Mouse (Mus musculus) ES-CJ7 (cell line): ENCODE results near the gene Hacl1.

Experiments
- DNase-seq: peaks from one replicate; pipeline ENCODE4 v3.0.0; 2011; ENCODE audit warnings: low read depth, low spot score

Gene Hacl1

DNA sequence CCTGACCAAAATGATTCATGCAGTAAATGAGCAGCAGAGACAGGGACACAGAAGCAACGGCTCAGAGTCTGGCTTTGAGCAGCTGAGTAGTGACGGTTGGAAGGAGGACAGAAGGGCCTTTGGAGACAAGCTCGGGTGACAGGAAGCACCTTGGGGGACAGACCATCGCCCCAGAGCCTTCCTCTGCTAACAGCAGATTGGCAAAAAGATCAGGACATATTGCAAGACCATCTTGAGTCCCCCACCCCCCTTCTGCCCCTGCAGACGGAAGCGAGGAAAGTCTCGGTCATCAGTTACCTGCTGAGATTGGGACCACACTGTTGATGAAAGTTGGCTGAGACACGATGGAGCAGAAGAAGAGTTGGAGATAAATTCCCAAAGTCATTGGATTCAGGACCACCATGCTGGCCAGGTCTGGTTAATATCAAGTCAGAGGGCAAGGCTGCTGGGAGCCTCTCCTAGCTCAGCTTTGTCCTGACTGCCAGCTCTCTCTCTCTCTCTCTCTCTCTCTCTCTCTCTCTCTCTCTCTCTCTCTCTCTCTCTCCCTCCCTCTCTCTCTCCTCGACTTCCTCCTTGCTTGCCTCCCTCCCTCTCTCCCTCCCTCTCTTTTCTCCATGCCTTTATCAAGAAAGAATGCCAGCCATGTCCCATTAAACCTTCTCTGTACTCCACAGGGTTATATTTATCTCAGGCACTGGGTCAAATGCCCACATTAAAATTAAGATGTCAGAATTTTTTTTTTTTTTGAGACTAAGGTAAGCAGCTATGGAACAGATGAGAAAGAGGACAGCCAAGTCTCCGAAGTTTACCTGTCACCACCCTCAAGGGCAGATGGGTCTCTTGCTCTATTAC, 64.0 kb downstream of the Hacl1 start:
- no peak for DNase-seq

DNA sequence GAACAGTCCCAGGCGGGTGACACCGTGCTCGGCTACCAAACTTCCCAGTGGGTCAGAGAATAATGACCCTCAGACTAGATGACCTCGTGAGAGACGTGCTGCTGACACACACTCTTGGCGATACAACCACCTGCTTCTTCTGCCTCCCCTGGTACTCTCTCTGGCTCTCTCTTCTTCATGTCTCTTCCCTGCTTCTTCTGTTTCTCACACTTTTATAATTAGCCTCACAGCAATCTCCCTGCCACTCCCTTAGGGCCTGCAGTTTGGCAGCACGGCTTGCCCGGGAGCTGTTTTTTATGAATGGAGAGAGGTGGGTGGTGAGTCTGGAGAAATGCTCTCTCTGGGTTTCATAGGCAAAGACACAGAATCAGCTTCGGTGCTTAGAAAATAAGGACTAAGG, 65.2 kb downstream of the Hacl1 start:
- no peak for DNase-seq

DNA sequence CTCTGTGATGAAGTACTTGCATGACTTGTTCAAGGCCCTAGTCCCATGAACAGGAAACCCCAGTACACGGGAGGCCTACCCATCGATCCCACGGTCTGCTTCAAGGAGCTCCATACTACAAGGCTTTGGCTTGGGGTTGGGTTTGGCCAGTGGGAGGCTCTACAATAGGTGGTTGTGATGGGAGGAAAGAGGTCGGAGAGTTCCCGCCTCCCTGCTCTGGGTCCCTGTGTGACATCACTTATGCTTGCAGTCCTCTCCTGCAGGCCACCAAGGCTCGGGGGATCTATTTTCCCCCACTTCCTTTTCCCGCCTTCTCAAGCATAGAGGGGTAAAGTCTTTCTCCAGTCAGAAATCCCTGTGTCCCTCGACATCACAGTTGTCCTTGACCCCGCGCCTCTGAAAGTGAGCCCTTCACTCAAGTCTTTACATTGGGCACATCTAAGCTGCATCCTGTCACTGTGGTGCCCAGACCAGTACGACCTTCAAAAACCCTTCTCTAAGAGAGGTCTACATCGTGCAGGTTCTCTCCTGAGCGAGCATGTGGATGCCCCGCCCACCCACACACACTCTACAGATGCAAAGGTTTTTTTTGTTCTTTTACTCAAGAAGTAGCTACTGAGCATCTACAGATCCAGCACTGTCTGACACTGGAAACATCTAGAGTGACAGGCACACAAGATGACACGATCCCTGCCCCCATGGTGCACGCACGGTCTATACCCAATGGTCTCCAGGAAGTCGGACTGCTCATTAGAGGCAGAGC, 66.0 kb downstream of the Hacl1 start:
- DNase-seq, result no peak

DNA sequence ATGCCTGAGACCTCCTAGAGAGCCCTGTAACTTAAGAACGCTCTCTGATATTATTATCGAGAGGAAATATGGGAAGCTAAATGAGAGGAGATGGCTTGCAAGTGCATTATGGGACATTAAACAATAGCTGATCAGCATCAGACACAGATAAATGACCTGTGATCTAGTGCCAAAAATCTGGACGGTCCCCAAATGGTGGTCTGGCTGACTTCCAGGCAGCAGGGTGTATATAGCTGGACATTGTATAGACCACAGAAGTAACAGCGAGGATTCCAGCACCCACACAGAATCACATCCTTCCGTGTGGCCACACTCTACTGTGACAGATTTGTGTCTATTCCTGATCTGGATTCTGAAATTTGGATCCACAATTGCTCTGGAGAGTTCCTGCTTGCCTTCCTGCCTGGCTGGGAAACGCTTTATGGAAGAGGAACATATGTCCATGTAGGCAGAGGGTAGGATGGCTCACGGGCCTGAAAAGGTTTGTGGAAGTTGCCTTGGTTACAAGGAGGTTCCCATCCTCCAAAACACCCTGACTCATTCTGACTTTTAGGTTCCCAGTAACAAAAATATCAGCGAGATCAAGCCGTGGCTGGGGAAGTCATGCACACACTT, 68.4 kb downstream of the Hacl1 start:
- no peak for DNase-seq

DNA sequence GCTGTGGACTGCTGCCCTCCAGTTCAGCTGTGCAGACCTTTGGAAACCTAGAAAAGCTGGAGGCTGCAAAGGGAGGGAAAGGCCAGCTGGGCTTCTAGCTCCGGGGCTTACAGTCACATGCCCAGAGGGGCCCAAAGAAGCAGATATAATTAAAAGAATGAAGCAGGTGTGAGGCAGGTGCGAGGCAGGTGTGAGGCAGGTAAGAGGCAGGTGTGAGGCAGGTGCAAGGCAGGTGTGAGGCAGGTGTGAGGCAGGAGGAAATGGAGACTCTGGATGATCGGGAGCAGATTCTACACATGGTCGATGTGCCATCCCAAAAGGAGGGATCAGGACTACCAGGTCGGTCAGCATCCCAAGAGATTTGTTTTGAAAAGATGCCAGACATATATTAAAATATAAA, 69.7 kb downstream of the Hacl1 start:
- DNase-seq, result no peak

DNA sequence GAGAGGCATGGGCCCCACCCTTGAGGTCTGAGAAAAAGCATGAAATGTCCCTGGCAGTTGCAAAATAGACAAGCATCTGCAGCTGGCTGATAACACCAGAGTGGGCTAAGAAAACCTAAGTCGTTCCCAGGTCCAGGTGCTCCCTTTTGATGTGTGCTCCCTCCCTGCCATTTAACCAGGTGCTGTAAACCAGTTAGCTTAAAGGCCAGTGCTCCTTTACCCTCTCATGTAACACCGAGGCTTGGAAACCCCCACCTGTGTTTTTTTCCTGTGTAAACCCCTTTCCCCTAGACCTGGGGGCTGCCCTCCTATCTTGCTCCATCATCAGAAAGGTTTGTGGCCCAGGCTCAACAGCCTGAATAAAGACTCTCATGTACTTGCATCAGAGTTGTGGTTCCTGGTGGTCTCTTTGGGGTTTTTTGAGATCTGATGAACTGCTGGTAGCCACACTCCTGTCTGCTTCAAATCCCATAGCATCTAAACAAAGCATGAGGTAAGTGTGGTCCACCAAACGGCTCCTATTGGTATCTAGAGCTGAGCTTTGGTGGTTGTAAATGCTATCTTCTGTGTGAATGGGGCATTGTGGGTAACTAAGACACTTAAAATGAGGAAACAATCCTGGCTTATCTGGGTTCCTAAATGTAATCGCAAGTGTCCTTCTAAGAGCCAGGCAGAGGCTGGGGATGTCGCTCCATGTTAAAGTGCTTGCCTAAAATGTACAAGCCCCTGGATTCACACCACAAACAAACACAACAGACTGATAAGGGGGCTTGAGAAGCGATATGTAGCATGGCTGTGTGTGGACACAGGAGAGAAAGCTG, 70.7 kb downstream of the Hacl1 start:
- no peak for DNase-seq

DNA sequence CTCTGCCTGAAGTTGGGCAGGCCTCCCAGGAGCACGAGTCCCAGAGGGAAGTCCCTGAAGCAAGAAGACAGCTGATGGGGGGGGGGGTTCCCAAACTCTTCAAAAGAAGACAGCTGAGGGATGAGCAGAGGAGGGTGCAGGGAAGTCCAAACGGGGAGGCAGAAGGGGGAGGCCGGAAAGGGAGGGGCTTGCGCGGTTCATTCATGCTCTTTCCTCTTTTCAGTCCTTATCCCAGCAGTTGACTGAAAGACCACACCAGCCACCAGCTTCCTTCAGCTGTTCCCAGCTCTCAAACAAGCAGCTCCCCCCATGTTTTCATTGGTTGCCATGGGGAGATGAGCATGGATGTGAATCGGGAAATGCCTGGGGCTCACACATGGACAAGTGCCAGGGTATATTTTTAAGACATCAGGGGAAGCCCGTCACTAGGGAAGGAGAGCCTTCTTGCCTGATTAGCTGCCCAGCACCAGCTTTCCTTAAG, 71.9 kb downstream of the Hacl1 start:
- DNase-seq, result no peak

DNA sequence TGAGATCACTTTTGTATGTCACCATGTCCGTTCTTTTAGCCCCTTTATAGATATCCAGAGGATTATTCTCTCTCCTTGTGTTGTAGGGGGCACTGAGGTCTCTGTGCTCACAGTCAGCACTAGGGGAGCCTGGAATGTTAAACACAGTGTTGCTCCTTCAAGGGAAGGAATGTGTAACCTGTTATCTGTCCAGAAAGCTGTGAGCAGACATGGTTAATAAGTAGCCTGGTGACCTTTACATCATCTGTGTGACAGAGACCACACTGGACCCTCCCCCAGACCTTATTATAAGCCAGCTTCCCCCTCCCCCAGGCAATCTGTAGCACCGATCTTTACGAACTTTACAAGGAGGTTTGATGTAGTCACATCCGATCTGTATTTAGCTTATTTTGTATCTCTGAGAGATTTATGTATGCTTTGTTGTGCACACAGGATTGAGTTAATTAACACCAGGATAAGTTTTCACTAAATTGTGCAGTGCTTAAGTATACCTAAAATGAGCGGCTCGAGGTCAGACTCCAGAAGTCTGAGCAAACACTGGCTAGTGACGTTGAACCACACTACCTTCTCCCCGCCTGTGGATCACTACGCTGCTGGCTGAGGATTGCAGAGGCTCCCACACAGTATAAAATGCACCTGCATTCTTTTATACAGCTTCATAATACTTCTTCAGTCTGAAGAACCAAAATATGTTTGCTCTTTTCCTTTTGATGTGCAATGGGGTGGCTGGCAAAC, 75.4 kb downstream of the Hacl1 start:
- no peak for DNase-seq

DNA sequence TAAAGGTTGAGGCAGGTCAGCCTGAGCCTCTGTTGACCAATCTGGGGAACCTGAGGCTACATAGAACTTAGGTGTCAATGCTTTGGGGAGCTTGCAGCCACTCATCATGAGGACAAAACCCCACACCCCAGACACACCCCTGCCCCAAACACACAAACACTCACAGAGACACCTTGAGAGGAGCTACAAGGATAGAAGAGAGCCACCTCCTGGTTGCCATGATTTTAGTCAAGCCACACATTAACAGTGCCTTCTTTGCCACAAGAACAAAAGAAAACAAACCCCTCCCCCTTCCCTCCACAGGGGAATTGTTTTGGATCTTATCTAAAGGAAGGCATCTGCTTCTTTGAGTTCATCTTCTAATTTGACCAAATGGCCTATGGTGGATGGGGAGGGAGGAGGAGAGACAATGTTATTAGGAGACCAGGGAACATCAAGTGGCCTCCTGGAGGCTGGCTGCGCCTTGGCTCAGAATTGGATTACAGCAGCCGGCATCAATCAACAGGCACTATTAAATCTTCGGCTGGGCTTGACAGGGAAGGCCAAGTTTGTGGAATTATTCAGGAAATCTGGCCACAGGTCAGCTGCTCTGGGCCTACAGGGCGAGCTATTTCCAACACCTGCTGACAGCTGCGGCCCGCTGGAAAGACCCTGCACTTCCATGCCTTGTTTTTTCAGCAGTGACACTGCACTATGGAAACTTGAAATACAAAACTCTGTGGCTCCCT, 76.5 kb downstream of the Hacl1 start:
- DNase-seq, result peak; percentile 16

DNA sequence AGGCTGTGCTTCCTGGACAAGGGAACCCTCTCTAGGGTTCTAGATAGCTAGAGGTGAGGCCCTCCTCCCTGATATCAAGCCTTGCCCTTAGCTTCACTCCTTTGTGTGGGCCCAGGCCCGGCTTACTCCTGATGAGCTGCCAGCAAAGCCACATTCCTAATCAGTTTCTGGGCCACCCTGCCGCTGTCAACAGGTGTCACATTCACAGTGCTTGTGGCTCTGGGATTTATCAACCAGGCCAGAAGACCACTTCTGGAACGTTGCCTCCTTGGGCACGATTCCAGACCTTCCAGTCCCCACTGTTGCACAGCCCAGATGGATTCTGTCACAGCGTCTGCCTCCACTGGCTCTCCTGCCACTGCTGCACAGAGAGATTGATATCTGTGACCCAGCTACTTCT, 80.2 kb downstream of the Hacl1 start:
- DNase-seq, result no peak

DNA sequence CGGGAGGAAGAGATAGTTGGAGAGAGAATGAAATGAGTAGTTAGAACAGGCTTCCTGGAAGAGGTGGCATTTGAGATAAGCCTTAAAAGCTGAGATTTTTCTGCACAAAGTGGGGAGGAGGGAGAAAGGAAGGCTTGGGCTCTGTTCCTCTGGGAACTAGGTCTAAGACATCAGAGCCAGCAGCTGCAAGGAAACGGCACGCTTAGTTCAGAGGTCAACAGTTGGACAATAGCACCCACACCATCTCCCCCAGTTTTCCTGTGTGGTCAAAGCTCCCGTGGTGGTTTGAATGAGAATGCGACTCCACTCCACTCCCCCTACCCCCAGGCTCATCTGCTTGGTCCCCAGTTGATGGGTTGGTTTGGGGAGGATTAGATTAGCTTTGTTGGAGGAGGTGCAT, 81.9 kb downstream of the Hacl1 start:
- no peak for DNase-seq

DNA sequence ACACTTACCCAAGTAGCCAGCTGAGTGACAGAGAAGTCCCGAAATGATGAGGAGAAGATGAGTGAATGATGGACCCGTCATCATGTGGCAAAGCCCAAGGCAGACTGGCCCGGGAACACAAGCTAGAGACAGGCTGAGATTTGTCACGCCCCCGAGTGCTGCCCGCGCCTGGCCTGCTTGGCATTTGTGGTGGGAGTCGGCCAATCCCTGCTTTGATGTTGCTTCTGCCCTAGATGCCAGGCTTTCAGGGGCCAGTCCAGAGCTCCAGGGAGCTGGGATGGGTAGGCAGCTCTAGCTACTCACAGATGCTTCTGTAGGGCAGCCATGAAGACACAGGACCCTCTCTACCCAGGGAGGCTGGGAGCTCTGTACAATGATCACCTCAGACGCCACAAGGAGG, 83.3 kb downstream of the Hacl1 start:
- no peak for DNase-seq

DNA sequence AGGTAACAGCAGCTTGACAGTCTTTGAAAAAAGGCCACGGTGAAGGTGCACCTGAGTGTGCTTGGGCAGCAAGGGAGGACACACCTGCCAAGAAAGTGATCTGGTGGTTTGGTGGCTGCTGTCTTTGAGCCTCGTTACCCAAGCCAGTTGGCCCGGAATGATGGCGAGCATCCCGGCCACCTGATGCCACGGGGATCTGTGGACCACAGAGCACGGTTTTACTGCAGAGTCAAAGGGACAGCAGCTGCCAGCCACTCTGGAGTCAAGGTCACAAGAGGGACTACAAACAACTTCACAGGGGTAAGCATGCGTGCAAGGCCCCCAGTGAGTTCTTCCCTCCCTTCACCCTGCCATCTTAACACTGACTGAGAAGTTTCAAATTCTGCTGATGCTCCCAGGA, 83.8 kb downstream of the Hacl1 start:
- DNase-seq, result no peak

DNA sequence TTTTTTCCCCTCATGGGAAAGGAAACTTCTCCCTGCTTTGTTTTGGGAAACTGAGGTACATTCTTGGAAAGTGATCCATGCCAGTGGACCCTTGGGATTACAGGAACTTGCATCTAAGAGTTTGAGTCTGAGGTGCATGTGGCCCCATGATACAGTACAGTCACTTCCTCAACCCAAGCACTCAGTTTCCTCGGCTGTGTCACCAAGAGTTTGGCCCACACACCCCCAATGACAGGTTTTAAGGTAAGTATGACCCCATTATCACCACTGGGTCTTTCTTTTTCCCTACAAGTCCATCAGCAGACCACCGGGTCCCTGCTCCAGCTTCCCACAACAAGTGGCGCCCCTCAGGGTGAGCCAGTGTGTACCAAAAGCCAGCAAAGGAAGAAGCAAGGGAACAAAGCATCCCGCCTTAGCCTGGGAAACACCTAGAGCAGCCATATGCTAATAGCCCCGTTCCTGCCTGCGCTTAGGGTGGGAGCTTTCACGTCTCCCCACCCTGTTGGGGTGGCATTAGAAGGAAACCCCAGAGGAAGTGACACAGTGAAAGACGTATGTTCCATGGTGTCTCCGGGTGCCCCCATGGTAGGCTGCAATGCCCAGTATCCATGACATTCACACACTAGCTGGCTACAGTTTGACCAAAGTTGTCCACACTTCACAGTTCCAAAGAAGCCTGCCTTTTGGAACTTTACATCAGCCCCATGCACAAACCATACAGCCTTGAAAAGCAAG, 84.4 kb downstream of the Hacl1 start:
- DNase-seq, result no peak

DNA sequence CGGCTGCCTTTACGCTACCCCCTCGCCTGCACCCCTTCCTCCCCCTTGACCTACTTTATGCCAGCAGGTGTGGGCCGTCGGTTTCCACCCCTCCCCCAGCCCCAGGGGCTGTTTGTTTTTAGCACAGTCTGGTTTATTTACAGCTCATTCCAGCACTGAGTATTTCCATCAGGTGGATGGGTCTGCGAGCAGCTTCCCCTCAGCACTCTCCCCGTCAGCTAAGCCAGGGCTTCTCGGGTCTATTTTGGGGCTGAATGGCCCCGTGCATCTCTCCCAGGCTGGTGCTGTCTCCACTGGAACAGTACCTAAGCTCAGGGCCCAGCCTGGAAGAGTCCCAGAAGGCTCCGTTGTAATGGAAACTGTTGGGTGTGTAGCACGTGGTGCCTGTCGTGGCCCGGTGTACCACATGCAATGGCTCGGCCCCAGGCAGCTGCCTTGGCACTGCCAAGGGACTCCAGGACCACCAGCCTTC, 85.1 kb downstream of the Hacl1 start:
- DNase-seq, result no peak

DNA sequence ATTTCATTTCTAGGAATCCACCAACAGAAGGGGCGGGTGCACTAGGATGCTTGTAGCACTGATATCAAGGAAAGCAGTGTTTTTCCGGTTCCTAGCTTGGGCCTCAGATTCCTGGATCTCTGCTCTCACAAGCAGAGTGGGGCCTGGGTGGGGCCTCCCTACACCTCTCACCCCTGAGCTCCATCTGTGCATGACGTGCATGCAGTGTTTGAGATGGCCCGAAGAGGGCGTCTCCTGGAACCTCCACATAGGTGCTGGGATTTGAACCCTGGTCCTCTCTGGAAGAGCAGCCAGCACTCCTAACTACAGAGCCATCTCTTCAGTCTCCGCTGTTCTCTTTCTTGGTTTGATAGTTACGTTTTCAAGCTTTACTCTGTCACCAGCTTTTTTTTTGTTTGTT, 86.1 kb downstream of the Hacl1 start:
- DNase-seq, result peak; percentile 34
